Mouse (Mus musculus): Measurements from ENCODE around the gene Osbpl10. TPM values are rescaled to one million over a fixed set of nuclear protein-coding genes. Genes with fewer than 3 reads are reported as not detected.

Gene Osbpl10
- polyA plus RNA-seq, 1 experiment from 2014 or later, result 3.5 TPM

DNA sequence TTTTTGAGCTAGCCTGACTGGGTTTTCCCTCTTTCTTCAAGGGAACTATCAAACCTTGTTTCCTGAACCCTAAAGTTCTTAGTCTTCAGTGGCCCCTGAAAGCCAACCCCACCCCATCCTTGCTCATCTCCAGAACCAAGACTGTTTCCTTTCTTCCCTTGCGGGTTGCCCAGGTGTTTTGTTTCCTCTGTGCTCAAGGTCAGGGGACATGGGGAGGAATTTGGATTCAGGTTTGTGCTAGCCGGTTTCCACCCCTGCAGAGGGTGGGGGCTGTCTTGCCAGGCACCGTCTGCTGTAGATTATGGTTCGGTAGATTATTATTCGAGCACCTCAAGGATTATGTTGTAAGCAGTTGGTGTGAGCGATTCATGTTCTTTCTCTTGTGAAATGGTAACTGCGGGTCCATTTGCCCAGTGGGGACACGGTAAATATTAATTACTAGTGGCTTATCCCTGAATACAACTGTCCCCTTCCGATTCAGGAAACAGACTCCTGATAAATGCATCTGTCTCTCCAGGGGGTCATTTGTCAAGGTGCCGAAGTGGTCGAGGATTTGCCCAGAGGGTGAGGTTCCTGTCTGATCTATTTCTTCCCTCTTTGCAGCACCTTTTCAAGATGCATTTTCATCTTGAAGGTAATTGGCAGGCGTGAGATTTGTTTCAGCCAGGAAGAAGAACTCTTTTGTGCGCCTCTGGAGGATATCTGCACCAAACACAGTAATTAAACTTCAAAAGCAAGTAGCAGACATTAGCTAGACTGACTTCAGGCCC is 169.4 kb downstream of the Osbpl10 start:
- H3K4me3 ChIP-seq, result no peak overlapping the region
- no peak for ATAC-seq (ENCODE audit: borderline replicate concordance, extremely low read depth, low FRiP score, low TSS enrichment)
- H3K9me3 ChIP-seq, result no peaks in the 10 kb centered on the region
- no peak overlapping the region for H3K4me2 ChIP-seq
- H3K9ac ChIP-seq, result no peak overlapping the region
- WGBS, result 79% methylated on average over 13 of the region's 13 CpGs
- H3K27me3 ChIP-seq, result no peaks in the 10 kb centered on the region
- no peaks in the 10 kb centered on the region for H3K36me3 ChIP-seq
- H3K4me1 ChIP-seq, result no peaks in the 10 kb centered on the region
- no peak overlapping the region for H3K27ac ChIP-seq

DNA sequence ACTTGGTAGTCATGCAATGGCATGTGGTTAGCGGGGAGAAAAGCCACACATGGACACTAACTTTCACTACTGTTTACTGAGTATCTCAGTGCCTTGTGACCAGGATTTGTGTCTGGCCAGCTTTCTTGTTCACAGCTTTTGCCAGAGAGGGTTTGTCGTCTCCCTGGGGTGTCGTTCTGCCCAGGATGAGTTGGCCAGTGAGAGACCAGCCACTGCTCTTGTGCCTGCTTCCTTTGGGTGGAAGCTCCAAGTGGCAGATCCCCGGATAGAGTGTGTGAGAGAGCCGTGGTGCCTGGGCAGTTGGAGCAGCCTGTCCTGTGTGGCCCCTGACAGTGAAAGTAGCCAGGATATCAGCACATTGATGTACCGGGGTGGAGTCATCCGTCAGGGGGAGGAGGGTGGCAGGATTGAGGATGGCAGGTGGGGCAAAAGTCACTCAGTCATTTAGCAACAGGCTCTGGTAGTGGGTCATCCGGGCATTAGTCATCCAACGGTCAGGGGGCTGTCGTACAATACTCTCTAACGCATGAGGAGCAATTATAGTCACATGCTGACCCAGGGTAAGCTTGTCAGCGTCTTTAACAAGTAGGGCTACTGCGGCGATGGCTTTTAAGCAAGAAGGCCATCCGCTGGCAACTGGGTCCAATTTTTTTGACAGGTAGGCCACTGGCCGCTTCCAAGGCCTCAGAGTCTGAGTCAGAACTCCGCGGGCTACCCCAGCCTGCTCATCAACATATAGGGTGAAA is 170.8 kb downstream of the Osbpl10 start:
- Histone ChIP-seq H3K4me2 (no peak overlapping the region), H3K4me1 (no peaks in the 10 kb centered on the region), H3K27me3 (no peaks in the 10 kb centered on the region), H3K4me3 (no peak overlapping the region), H3K9ac (no peak overlapping the region), H3K36me3 (no peaks in the 10 kb centered on the region), H3K9me3 (no peaks in the 10 kb centered on the region), H3K27ac (no peak overlapping the region)
- 71% methylated on average over 18 of the region's 18 CpGs for WGBS
- ATAC-seq (ENCODE audit: borderline replicate concordance, extremely low read depth, low FRiP score, low TSS enrichment), result no peak

DNA sequence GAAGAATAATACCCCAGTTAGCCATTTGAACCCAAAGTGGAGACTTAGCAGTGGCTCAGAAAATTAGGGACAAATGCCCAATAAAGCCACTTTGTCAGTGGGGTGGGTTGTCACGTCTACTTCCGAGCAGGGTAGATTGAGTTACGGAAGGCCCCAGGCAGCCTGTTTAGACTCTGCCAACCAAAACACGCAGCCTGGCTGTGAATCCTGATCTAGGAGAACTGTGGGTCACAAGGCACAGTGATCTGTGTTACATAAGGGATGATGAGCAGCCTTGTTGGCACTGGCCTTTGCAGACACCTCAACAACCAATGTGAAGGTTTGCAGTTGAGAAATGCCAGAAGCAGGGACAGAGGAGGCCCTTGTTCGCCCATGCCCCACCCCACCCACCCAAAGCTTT is 183.2 kb downstream of the Osbpl10 start:
- Histone ChIP-seq H3K4me2 (no peak overlapping the region), H3K36me3 (no peaks in the 10 kb centered on the region), H3K9ac (no peak overlapping the region), H3K4me1 (no peaks in the 10 kb centered on the region), H3K27me3 (no peaks in the 10 kb centered on the region), H3K9me3 (no peaks in the 10 kb centered on the region), H3K27ac (no peak overlapping the region), H3K4me3 (no peak overlapping the region)
- WGBS, result 75% methylated on average over 5 of the region's 5 CpGs
- ATAC-seq (ENCODE audit: borderline replicate concordance, extremely low read depth, low FRiP score, low TSS enrichment), result no peak

DNA sequence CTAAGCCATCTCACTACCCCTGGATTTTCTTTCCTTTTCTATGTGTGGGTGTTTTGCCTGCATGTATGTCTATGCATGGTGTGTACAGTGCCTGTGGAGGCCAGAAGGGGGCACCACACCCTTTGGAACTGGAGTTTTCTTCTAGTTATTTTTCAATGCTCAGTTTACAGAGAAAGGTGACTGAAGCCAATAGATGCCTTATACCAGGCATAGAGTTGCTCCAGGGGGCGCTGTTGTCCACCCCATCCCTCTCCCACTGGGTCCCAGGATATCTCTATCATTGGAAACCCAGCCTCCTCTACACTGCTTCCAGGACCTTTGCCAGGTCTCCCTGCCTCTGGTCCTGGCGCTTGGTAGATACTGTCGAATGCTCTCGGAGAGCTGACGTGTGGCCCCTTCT is 184.7 kb downstream of the Osbpl10 start:
- Histone ChIP-seq H3K36me3 (no peaks in the 10 kb centered on the region), H3K4me1 (no peaks in the 10 kb centered on the region), H3K27me3 (no peaks in the 10 kb centered on the region), H3K4me3 (no peak overlapping the region), H3K27ac (no peak overlapping the region), H3K9ac (no peak overlapping the region), H3K4me2 (no peak overlapping the region), H3K9me3 (no peaks in the 10 kb centered on the region)
- 48% methylated on average over 5 of the region's 5 CpGs for WGBS
- ATAC-seq (ENCODE audit: borderline replicate concordance, extremely low read depth, low FRiP score, low TSS enrichment), result no peak; the same call in 1 of the 2 replicates

DNA sequence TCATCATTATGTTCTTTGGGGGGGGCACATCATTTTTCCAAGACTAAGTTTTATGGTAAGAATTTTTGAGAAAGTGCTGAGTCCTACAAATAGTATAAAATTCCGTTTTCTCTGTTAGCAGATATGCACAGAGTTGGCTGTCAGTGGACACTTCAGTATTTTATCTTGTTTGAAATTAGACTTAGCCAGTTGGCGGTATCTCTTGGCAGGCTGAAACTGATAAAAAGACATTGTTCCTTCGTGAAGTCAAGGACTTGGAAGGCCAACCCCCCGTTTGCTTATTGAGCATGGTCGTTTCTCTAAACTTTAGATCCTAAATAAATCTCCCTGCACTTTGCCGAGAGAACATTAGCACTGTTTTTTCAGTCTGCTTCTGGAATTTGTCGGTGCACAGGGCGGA is 185.3 kb downstream of the Osbpl10 start:
- no peak for ATAC-seq (ENCODE audit: borderline replicate concordance, extremely low read depth, low FRiP score, low TSS enrichment)
- Histone ChIP-seq H3K27me3 (no peaks in the 10 kb centered on the region), H3K36me3 (no peaks in the 10 kb centered on the region), H3K9me3 (no peaks in the 10 kb centered on the region), H3K4me2 (no peak overlapping the region), H3K9ac (no peak overlapping the region), H3K27ac (no peak overlapping the region), H3K4me3 (no peak overlapping the region), H3K4me1 (no peaks in the 10 kb centered on the region)
- 18% methylated on average over 8 of the region's 8 CpGs for WGBS

DNA sequence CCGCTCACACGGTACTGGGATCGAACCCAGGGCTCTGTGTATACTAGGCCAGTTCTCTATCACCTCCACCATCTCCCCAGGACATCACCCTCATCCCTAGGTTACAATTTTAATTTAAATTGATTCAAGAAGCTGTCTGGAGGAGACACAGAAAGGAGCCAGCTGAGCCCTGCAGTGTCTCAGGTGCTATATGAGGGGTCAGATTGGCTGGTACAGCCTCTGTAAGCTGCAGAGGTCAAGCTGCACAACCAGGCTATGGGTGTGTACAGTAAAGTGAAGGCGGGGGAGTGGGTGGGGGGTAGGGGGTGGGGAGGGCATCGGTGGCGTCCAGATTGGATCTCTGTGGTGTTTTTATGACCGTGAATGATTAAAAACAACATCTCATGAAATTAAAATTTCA is 186.0 kb downstream of the Osbpl10 start:
- Histone ChIP-seq H3K9me3 (no peaks in the 10 kb centered on the region), H3K4me1 (no peaks in the 10 kb centered on the region), H3K4me2 (no peak overlapping the region), H3K4me3 (no peak overlapping the region), H3K9ac (no peak overlapping the region), H3K36me3 (no peaks in the 10 kb centered on the region), H3K27ac (no peak overlapping the region), H3K27me3 (no peaks in the 10 kb centered on the region)
- WGBS, result 74% methylated on average over 7 of the region's 7 CpGs
- no peak for ATAC-seq (ENCODE audit: borderline replicate concordance, extremely low read depth, low FRiP score, low TSS enrichment)

DNA sequence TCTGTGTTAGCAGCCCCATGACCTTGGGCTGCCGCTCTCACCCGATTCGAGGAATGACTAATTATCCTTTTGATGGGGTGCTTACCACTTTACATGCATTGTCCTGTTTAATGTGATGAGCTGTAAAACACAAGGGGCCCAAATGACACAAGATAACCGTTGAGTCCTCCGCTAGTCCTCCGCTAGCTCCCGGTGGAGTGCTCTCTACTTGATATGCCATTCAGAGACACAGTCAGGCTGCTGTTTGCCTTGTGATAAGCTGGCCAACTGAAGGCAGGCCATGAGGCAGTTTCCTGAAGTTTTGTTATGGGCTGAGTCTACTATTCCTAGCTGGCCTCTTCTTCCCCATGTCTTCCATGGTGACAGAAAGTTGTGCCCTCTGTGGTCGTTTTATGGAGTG is 187.6 kb downstream of the Osbpl10 start:
- no peak for ATAC-seq (ENCODE audit: borderline replicate concordance, extremely low read depth, low FRiP score, low TSS enrichment)
- no peaks in the 10 kb centered on the region for H3K36me3 ChIP-seq
- 53% methylated on average over 8 of the region's 8 CpGs for WGBS

DNA sequence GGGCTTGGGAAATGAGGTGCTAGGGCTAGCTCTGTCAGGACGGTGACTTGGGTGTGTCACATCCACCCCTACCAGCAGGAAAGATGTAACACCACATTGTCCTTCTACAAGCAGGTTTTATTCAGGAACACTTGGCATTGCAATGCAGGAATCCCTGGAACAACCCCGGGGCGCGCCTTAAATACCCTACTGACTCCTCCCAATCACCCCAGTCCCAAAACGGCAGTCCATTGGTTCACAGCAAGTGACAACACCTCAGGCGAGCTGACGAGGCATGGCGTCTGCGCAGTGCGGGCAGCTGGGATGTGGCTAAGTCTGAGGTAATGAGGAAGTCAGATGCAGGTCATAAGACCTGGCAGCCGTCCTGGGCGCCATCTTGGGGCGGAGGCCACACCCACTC is 191.2 kb downstream of the Osbpl10 start:
- ATAC-seq (ENCODE audit: borderline replicate concordance, extremely low read depth, low FRiP score, low TSS enrichment), result no peak
- no peak overlapping the region for H3K9ac ChIP-seq
- no peaks in the 10 kb centered on the region for H3K9me3 ChIP-seq
- no peaks in the 10 kb centered on the region for H3K4me1 ChIP-seq
- H3K27me3 ChIP-seq, result no peaks in the 10 kb centered on the region
- H3K27ac ChIP-seq, result no peak overlapping the region
- 80% methylated on average over 13 of the region's 13 CpGs for WGBS
- H3K4me3 ChIP-seq, result no peak overlapping the region
- H3K4me2 ChIP-seq, result no peak overlapping the region
- H3K36me3 ChIP-seq, result no peaks in the 10 kb centered on the region

More for the DNA sequence above, 187.6 kb downstream of the Osbpl10 start:
- Histone ChIP-seq H3K27ac (no peak overlapping the region), H3K9ac (no peak overlapping the region), H3K27me3 (no peaks in the 10 kb centered on the region), H3K4me2 (no peak overlapping the region), H3K4me1 (no peaks in the 10 kb centered on the region), H3K9me3 (no peaks in the 10 kb centered on the region), H3K4me3 (no peak overlapping the region)

DNA sequence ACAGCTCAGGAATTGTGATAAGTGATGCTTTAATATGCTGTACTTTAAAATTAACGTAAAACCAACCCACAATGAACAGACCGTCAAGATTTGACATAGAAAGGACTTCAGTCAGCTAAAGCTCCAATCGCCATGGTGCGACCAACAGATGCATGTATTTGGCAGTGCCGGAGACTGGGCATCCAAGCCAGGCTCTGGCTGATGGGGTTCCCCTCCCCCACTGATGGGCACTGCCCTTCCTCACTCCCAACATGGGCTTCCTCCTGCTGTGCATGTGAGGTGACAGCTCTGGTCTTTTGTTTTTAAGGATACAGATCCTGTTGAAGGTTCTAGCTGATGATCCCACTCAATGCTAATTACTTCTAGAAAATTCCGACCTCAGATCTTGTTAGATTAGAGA is 193.7 kb downstream of the Osbpl10 start:
- ATAC-seq (ENCODE audit: borderline replicate concordance, extremely low read depth, low FRiP score, low TSS enrichment), result no peak
- Histone ChIP-seq H3K27ac (no peak overlapping the region), H3K9ac (no peak overlapping the region), H3K4me3 (no peak overlapping the region), H3K27me3 (no peaks in the 10 kb centered on the region), H3K9me3 (no peaks in the 10 kb centered on the region), H3K4me1 (no peaks in the 10 kb centered on the region), H3K4me2 (no peak overlapping the region), H3K36me3 (no peaks in the 10 kb centered on the region)
- WGBS, result 89% methylated on average over 6 of the region's 6 CpGs

DNA sequence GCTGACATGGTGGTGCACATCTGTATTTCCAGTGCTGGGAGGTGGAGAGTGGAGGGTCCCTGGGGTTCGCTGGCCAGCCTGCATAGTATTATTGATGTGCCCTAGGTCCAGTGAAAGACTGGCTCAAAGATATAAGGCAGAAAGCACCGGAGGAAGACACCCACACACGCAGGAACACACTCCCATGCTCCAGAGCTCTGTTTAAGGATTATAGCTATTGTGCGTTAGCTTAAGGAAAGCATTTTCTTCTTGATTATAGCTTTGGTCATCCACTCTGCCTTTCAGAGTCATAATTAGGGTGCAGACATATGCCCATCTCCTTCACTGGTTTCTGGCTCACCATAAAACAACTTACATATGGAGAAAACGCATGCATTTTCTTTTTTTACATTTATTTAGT is 200.8 kb downstream of the Osbpl10 start:
- no peak overlapping the region for H3K4me2 ChIP-seq
- H3K9ac ChIP-seq, result no peak overlapping the region
- H3K4me1 ChIP-seq, result peaks cover 11% of the 10 kb centered on the region; the same call in 1 of the 2 replicates
- no peaks in the 10 kb centered on the region for H3K27me3 ChIP-seq
- H3K4me3 ChIP-seq, result no peak overlapping the region
- H3K9me3 ChIP-seq, result no peaks in the 10 kb centered on the region
- H3K36me3 ChIP-seq, result no peaks in the 10 kb centered on the region
- 92% methylated on average over 5 of the region's 5 CpGs for WGBS
- H3K27ac ChIP-seq, result no peak overlapping the region
- ATAC-seq (ENCODE audit: borderline replicate concordance, extremely low read depth, low FRiP score, low TSS enrichment), result no peak

DNA sequence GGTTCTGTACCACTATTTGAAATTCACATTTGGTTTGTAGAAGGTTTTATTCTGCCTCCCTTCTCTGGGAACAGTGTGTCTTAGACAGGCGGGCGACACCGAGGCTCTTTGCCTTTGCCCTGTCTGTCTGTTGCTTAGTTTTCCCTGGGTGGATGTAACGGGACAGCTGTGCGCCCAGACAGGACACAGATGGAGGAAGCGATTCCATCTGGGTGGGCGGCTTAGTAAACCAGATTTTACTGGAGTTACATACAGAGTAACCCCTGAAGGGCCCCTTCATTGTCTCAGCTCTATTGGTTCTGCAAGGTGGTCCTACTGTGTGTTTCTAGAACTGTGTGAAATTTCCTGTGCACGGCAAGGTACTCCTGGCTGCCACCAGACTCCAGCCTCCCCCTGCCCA is 201.6 kb downstream of the Osbpl10 start:
- no peak overlapping the region for H3K4me3 ChIP-seq
- H3K27ac ChIP-seq, result no peak overlapping the region
- no peak overlapping the region for H3K9ac ChIP-seq
- WGBS, result 56% methylated on average over 8 of the region's 8 CpGs
- no peaks in the 10 kb centered on the region for H3K9me3 ChIP-seq
- no peak overlapping the region for H3K4me2 ChIP-seq
- no peaks in the 10 kb centered on the region for H3K27me3 ChIP-seq
- ATAC-seq (ENCODE audit: borderline replicate concordance, extremely low read depth, low FRiP score, low TSS enrichment), result peak; percentile 39; the same call in 1 of the 2 replicates
- H3K36me3 ChIP-seq, result no peaks in the 10 kb centered on the region
- H3K4me1 ChIP-seq, result peaks cover 11% of the 10 kb centered on the region; the same call in 1 of the 2 replicates

DNA sequence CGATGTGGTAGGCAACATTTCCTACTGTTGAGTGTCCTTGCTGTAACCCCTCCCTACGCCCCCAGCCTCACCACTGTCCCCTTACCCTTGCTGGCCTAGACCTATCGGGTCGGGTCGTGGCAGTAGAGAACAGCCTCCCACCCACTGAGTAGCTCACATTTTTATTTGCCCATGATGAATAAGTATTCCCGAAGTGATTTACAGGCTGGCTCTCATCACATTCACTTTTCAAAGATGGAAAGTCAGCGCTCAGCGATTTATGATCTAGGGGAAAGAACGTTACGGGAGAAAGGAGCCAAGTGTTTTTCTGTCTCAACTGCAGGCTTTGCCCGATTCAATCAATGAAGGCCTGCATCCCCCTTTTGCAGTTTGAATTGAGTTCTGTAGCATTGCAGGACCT is 208.0 kb downstream of the Osbpl10 start:
- Histone ChIP-seq H3K36me3 (no peaks in the 10 kb centered on the region), H3K27me3 (no peaks in the 10 kb centered on the region), H3K4me2 (no peak overlapping the region), H3K9me3 (no peaks in the 10 kb centered on the region), H3K4me1 (peaks cover 14% of the 10 kb centered on the region), H3K4me3 (no peak overlapping the region), H3K27ac (no peak overlapping the region; the same call in 1 of the 2 replicates), H3K9ac (no peak overlapping the region)
- ATAC-seq (ENCODE audit: borderline replicate concordance, extremely low read depth, low FRiP score, low TSS enrichment), result no peak
- 57% methylated on average over 11 of the region's 11 CpGs for WGBS

Measured in lung, embryonic 15.5 days (tissue).